Comparison of ENCODE assay signal across 11 mouse cellular contexts in the genomic region with DNA sequence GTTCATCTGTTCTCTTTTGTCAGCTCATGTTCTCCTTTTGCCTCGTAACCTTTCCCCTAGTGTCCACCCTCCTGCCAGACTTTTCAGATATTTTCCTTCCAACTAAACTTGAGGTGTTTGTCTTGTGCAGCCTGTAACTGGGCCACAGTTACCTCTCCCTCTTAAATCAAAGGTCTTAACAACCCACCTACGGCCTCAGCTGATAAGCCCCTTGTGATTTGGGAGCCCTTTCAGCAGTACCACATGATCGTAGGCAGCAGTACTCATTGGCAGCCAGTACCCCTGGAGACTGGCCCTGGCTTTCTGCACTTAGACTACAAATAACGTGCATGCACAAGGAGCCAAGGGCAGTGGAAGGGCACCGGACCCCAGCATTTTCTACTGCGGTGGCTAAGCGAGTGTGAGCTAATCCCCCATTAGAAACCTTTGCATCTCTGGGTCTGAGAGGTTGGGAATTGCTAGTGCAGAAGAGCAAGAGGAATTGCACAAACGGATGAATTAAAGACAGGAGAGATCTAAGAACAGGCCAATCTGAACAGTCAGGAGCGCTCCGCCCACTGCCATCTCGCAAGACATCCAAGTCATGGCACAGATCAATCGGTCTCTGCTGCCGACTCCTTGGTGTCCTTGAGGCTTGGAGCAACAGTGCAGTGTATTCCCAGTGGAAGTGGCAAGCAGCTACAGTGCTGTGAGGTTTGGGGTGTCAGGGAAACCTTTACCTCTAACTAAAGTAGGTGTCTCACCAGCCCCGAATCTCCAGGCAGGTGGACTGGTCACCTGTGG. TPM values are rescaled to one million over a fixed set of nuclear protein-coding genes. Genes with fewer than 3 reads are reported as not detected.
DNase-seq lines count a peak whose midpoint lies in the region; ATAC-seq and TF ChIP-seq lines count a peak whose summit lies in the region.
"Had no signal": no experiment of that assay in that cellular context is flagged by ENCODE, and none has a peak within 500 bp of the region (broad histone marks: within the 10 kb centered on the region; RNA-seq: fewer than 3 reads in every experiment).

No protein-coding gene starts in this region.

- no peaks in the 10 kb centered on the region for H3K36me3 ChIP-seq in kidney, adult 2 months (ENCODE audit: control insufficient read depth, insufficient read depth, low read length)
- peaks cover 35% of the 10 kb centered on the region for H3K36me3 ChIP-seq in kidney, embryonic 15.5 days
- H3K36me3 ChIP-seq in heart, adult 2 months (ENCODE audit: control insufficient read depth, insufficient read depth, low read length) = no peaks in the 10 kb centered on the region; the same call in 1 of the 2 replicates

- no peaks in the 10 kb centered on the region for H3K9me3 ChIP-seq in kidney, embryonic 15.5 days (replicated peaks)

- TF ChIP-seq POLR2A in kidney, adult 2 months (IDR thresholded peaks at IDR 0.05; ENCODE audit: low read depth, low read length) = no peak
- TF ChIP-seq POLR2A in heart, adult 2 months (IDR thresholded peaks at IDR 0.05; ENCODE audit: insufficient read depth, low read depth, low read length) = no peak; the same call in none of the 2 replicates

- H3K27ac ChIP-seq in kidney, adult 2 months (ENCODE audit: insufficient read depth, low read depth, low read length) = peak overlapping the region; percentile 68
- H3K27ac ChIP-seq in kidney, embryonic 15.5 days = no peak overlapping the region
- peak overlapping the region; percentile 91 for H3K27ac ChIP-seq in heart, adult 2 months

- H3K4me1 ChIP-seq in kidney, adult 2 months (ENCODE audit: control insufficient read depth, insufficient read depth, low read length) = peaks cover 13% of the 10 kb centered on the region; the same call in 1 of the 2 replicates
- peaks cover 29% of the 10 kb centered on the region for H3K4me1 ChIP-seq in kidney, embryonic 15.5 days
- no peaks in the 10 kb centered on the region for H3K4me1 ChIP-seq in heart, adult 2 months (ENCODE audit: control insufficient read depth, insufficient read depth, low read length)

- peaks cover 3% of the 10 kb centered on the region; the same call in 1 of the 2 replicates for H3K79me2 ChIP-seq in heart, adult 2 months (replicated peaks; ENCODE audit: control insufficient read depth, insufficient read depth, low read length)

- no peak overlapping the region for H3K4me2 ChIP-seq in kidney, embryonic 15.5 days

- 63% methylated on average over 14 of the region's 14 CpGs for WGBS in kidney, adult 2 months
- WGBS in kidney, embryonic 15.5 days = 78% methylated on average over 14 of the region's 14 CpGs
- WGBS in heart, adult 2 months = 67% methylated on average over 14 of the region's 14 CpGs

- no peaks in the 10 kb centered on the region for H3K27me3 ChIP-seq in kidney, adult 2 months (replicated peaks; ENCODE audit: control insufficient read depth, insufficient read depth, low read length)
- no peaks in the 10 kb centered on the region for H3K27me3 ChIP-seq in kidney, embryonic 15.5 days
- no peaks in the 10 kb centered on the region for H3K27me3 ChIP-seq in heart, adult 2 months (ENCODE audit: control insufficient read depth, insufficient read depth, low read length)

- no peak overlapping the region for H3K4me3 ChIP-seq in kidney, adult 2 months (ENCODE audit: insufficient read depth, low read depth, low read length)
- no peak overlapping the region for H3K4me3 ChIP-seq in kidney, embryonic 15.5 days (replicated peaks)
- peak overlapping the region; percentile 23; the same call in 1 of the 2 replicates for H3K4me3 ChIP-seq in heart, adult 2 months

- H3K9ac ChIP-seq in kidney, embryonic 15.5 days = no peak overlapping the region
- no peak overlapping the region for H3K9ac ChIP-seq in heart, adult 2 months (ENCODE audit: low read depth, low read length)

- 0 out of 2 replicates have a peak, but pooled peaks have one; percentile 60 for TF ChIP-seq EP300 in heart, adult 2 months (IDR thresholded peaks at IDR 0.05; ENCODE audit: insufficient read depth, low read depth, low read length)

- intact Hi-C loops in heart, adult 2 months (cut with DNase I) = no loop called here

- no peak for ATAC-seq in kidney, embryonic 15.5 days (replicated peaks; ENCODE audit: low FRiP score)
- ATAC-seq: activated CD4-positive, CD25-positive, alpha-beta regulatory T cell, adult 4 months had no signal

- TF ChIP-seq CTCF in kidney, adult 2 months (conservative IDR thresholded peaks at IDR 0.05; ENCODE audit: insufficient read depth, insufficient read length, low read depth, low read length) = no peak
- TF ChIP-seq CTCF in heart, adult 2 months (IDR thresholded peaks at IDR 0.05) = no peak

- DNase-seq in adrenal gland, adult (ENCODE audit: inconsistent age in 2 of 2, low spot score in 1 of 2) = peak; percentile 64 to 81
- DNase-seq in adrenal gland, adult 18-20 months (ENCODE audit: low spot score in 2 of 2) = no peak
- DNase-seq in kidney, adult 2 months = peak; percentile 75
- peak; percentile 55 to 76 for DNase-seq in heart, adult 2 months
- peak; percentile 58 for DNase-seq in kidney, postnatal 14 days
- DNase-seq in urinary bladder, postnatal 14 days (ENCODE audit: low spot score) = no peak
- no peak for DNase-seq in spleen, postnatal 10 days (ENCODE audit: low spot score in 2 of 2)
- DNase-seq: cerebellum, postnatal 14 days; lung, adult 2 months had no signal

RNA-seq across cellular contexts. Expression of a gene that starts 3.0 kb away (rescaled TPM):
- 100 to 1,000 TPM; 249 to 330 TPM for total RNA-seq in adrenal gland, adult 18-20 months (2021)
- polyA plus RNA-seq in kidney, adult 2 months (2012; rRNA removed) = 196 and 222 TPM in 2 replicates
- 115 and 117 TPM in 2 replicates for polyA plus RNA-seq in kidney, embryonic 15.5 days (2015; fragmentation: Nextera tagmentation; extraction: Ambion mirVana)
- 100 to 1,000 TPM; 421 to 487 TPM for total RNA-seq in heart, adult 2 months (2021)
- 414 and 486 TPM in 2 replicates for polyA plus RNA-seq in heart, adult 2 months (2012; rRNA removed)

RNA-seq across cellular contexts. Expression of a gene that starts 13.5 kb away (rescaled TPM):
- total RNA-seq in adrenal gland, adult 18-20 months (2021) = 1 to 10 TPM; 2.8 to 4.0 TPM
- polyA plus RNA-seq in kidney, adult 2 months (2012; rRNA removed) = 7.6 and 8.8 TPM in 2 replicates
- polyA plus RNA-seq in kidney, embryonic 15.5 days (2015; fragmentation: Nextera tagmentation; extraction: Ambion mirVana) = 2.4 and 3.2 TPM in 2 replicates
- total RNA-seq in heart, adult 2 months (2021) = 1 to 10 TPM in 1 of 2 experiments, under 1 TPM in 1; 0.65 to 1.5 TPM
- polyA plus RNA-seq in heart, adult 2 months (2012; rRNA removed) = 5.2 and 7.2 TPM in 2 replicates

RNA-seq across cellular contexts. Expression of a gene that starts 15.0 kb away (rescaled TPM):
- 10 to 100 TPM; 61.1 to 82.0 TPM for total RNA-seq in adrenal gland, adult 18-20 months (2021)
- 73.0 and 76.9 TPM in 2 replicates for polyA plus RNA-seq in kidney, adult 2 months (2012; rRNA removed)
- 293 and 318 TPM in 2 replicates for polyA plus RNA-seq in kidney, embryonic 15.5 days (2015; fragmentation: Nextera tagmentation; extraction: Ambion mirVana)
- 10 to 100 TPM; 60.0 to 62.7 TPM for total RNA-seq in heart, adult 2 months (2021)
- polyA plus RNA-seq in heart, adult 2 months (2012; rRNA removed) = 83.0 and 107 TPM in 2 replicates

RNA-seq across cellular contexts. Expression of a gene that starts 40.7 kb away (rescaled TPM):
- 10 to 100 TPM; 21.9 to 23.1 TPM for total RNA-seq in adrenal gland, adult 18-20 months (2021)
- 63.7 and 72.8 TPM in 2 replicates for polyA plus RNA-seq in kidney, adult 2 months (2012; rRNA removed)
- 29.9 and 36.7 TPM in 2 replicates for polyA plus RNA-seq in kidney, embryonic 15.5 days (2015; fragmentation: Nextera tagmentation; extraction: Ambion mirVana)
- total RNA-seq in heart, adult 2 months (2021) = 10 to 100 TPM; 10.2 to 10.3 TPM
- polyA plus RNA-seq in heart, adult 2 months (2012; rRNA removed) = 43.6 and 43.7 TPM in 2 replicates

RNA-seq across cellular contexts. Expression of a gene that starts 40.8 kb away (rescaled TPM):
- total RNA-seq in adrenal gland, adult 18-20 months (2021) = 10 to 100 TPM; 85.8 to 86.4 TPM
- 38.7 and 46.5 TPM in 2 replicates for polyA plus RNA-seq in kidney, adult 2 months (2012; rRNA removed)
- polyA plus RNA-seq in kidney, embryonic 15.5 days (2015; fragmentation: Nextera tagmentation; extraction: Ambion mirVana) = 49.9 and 53.3 TPM in 2 replicates
- 10 to 100 TPM; 35.7 to 44.5 TPM for total RNA-seq in heart, adult 2 months (2021)
- 39.1 and 46.4 TPM in 2 replicates for polyA plus RNA-seq in heart, adult 2 months (2012; rRNA removed)

Comparison
In these comparisons a context has a peak if more than half of its experiments do, and no peak if none do; other contexts are left out.
1. DNase-seq: peak in adrenal gland, adult (2 of 2), kidney, adult 2 months (single experiment), heart, adult 2 months (2 of 2) and kidney, postnatal 14 days (single experiment); none in adrenal gland, adult 18-20 months (0 of 2), urinary bladder, postnatal 14 days (single experiment) and spleen, postnatal 10 days (0 of 2).